Mouse (Mus musculus): ENCODE measurements around the gene Olfr382. TPM values are rescaled to one million over a fixed set of nuclear protein-coding genes. Genes with fewer than 3 reads are reported as not detected.
"Not testable (repeated sequence)": the region's sequence is repeated elsewhere in the genome, so short reads cannot be mapped to it uniquely, and the experiment has no call there.

The Olfr382 gene
- polyA plus RNA-seq (2014; fragmentation: Nextera tagmentation; extraction: Ambion mirVana), result not detected in 2 replicates

- ATAC-seq (ENCODE audit: low read depth), result no peak
- Histone ChIP-seq H3K4me3 (ENCODE audit: low read depth, low read length) (no peak within 1 kb of the TSS), H3K4me2 (ENCODE audit: low read depth, low read length) (no peak within 1 kb of the TSS), H3K9me3 (ENCODE audit: control insufficient read depth, low read length) (no peaks in the 10 kb centered on the region), H3K27me3 (ENCODE audit: control insufficient read depth, insufficient read depth, low read length) (no peaks in the 10 kb centered on the region), H3K9ac (replicated peaks; ENCODE audit: low read depth, low read length) (no peak within 1 kb of the TSS), H3K4me1 (ENCODE audit: control insufficient read depth, insufficient read depth, low read length) (no peaks in the 10 kb centered on the region), H3K36me3 (ENCODE audit: control insufficient read depth, insufficient read depth, low read length) (no peaks in the 10 kb centered on the region), H3K27ac (ENCODE audit: low read depth, low read length) (no peak within 1 kb of the TSS)
These were observed at the start of gene Olfr382 for GRCm38 (mm10) chr11:73517097-73517496. Gene Olfr382 (minus strand): TSS chr11:73517197.

GRCm38 (mm10) chr11:73528971-73529370 is 12.0 kb upstream of the Olfr382 start:
- H3K27ac ChIP-seq (ENCODE audit: low read depth, low read length); H3K36me3 ChIP-seq (ENCODE audit: control insufficient read depth, insufficient read depth, low read length); H3K9me3 ChIP-seq (ENCODE audit: control insufficient read depth, low read length); H3K4me3 ChIP-seq (ENCODE audit: low read depth, low read length); H3K27me3 ChIP-seq (ENCODE audit: control insufficient read depth, insufficient read depth, low read length); H3K4me1 ChIP-seq (ENCODE audit: control insufficient read depth, insufficient read depth, low read length); H3K4me2 ChIP-seq (ENCODE audit: low read depth, low read length); ATAC-seq (ENCODE audit: low read depth); H3K9ac ChIP-seq (replicated peaks; ENCODE audit: low read depth, low read length): not testable (repeated sequence)
- 83% methylated on average over 1 of the region's 1 CpGs for WGBS

- Histone ChIP-seq H3K4me3 (ENCODE audit: low read depth, low read length) (no peak within 1 kb of the TSS), H3K27ac (ENCODE audit: low read depth, low read length) (no peak within 1 kb of the TSS), H3K27me3 (ENCODE audit: control insufficient read depth, insufficient read depth, low read length) (no peaks in the 10 kb centered on the region), H3K36me3 (ENCODE audit: control insufficient read depth, insufficient read depth, low read length) (no peaks in the 10 kb centered on the region), H3K9me3 (ENCODE audit: control insufficient read depth, low read length) (0 out of 2 replicates have a peak, but pooled peaks cover 3% of the 10 kb centered on the region), H3K4me1 (ENCODE audit: control insufficient read depth, insufficient read depth, low read length) (no peaks in the 10 kb centered on the region), H3K4me2 (ENCODE audit: low read depth, low read length) (no peak within 1 kb of the TSS), H3K9ac (replicated peaks; ENCODE audit: low read depth, low read length) (no peak within 1 kb of the TSS)
- no peak for ATAC-seq (ENCODE audit: low read depth)
These were observed 25.5 kb downstream of the Olfr382 start, which contains the start of gene Olfr381 for GRCm38 (mm10) chr11:73491503-73491902. Gene Olfr381 (minus strand): TSS chr11:73491603.

Other genes starting within 250 kb of the Olfr382 start
- gene Trpv3, start 249.8 kb downstream of the Olfr382 start, polyA plus RNA-seq (2014; fragmentation: Nextera tagmentation; extraction: Ambion mirVana), result 0.32 and 0.36 TPM in 2 replicates
- gene Aspa, start 187.6 kb downstream of the Olfr382 start, polyA plus RNA-seq (2014; fragmentation: Nextera tagmentation; extraction: Ambion mirVana), result 2.5 and 3.3 TPM in 2 replicates
- gene Gm49340, start 187.5 kb downstream of the Olfr382 start, polyA plus RNA-seq (2014; fragmentation: Nextera tagmentation; extraction: Ambion mirVana), result not detected in 2 replicates
- gene Spata22, start 187.5 kb downstream of the Olfr382 start, polyA plus RNA-seq (2014; fragmentation: Nextera tagmentation; extraction: Ambion mirVana), result not detected in 2 replicates
- not detected in 2 replicates for gene Olfr20, start 166.4 kb downstream of the Olfr382 start, polyA plus RNA-seq (2014; fragmentation: Nextera tagmentation; extraction: Ambion mirVana)
- gene Olfr376, start 146.0 kb downstream of the Olfr382 start, polyA plus RNA-seq (2014; fragmentation: Nextera tagmentation; extraction: Ambion mirVana), result not detected in 2 replicates
- gene Olfr1, start 117.6 kb downstream of the Olfr382 start, polyA plus RNA-seq (2014; fragmentation: Nextera tagmentation; extraction: Ambion mirVana), result not detected in 2 replicates
- not detected in 2 replicates for gene Olfr378, start 88.7 kb downstream of the Olfr382 start, polyA plus RNA-seq (2014; fragmentation: Nextera tagmentation; extraction: Ambion mirVana)
- not detected in 2 replicates for gene Olfr380, start 59.7 kb downstream of the Olfr382 start, polyA plus RNA-seq (2014; fragmentation: Nextera tagmentation; extraction: Ambion mirVana)
- gene Olfr381, start 25.6 kb downstream of the Olfr382 start, polyA plus RNA-seq (2014; fragmentation: Nextera tagmentation; extraction: Ambion mirVana), result not detected in 2 replicates
- gene Olfr385, start 75.8 kb upstream of the Olfr382 start, polyA plus RNA-seq (2014; fragmentation: Nextera tagmentation; extraction: Ambion mirVana), result not detected in 2 replicates
- not detected in 2 replicates for gene Olfr384, start 81.4 kb upstream of the Olfr382 start, polyA plus RNA-seq (2014; fragmentation: Nextera tagmentation; extraction: Ambion mirVana)
- not detected in 2 replicates for gene Zfp735, start 171.6 kb upstream of the Olfr382 start, polyA plus RNA-seq (2014; fragmentation: Nextera tagmentation; extraction: Ambion mirVana)